Mouse (Mus musculus) cerebellum, adult 2 months (tissue): ENCODE measurements at regions not wholly inside any gene's neighbourhood (a gene's known extent, or its start where the extent isn't known, plus 50 kb on each side); places are given as distances from the start of the nearest gene placed in this dataset.

Experiments used
- CTCF ChIP-seq: fragments of 200-500 bp; IDR thresholded peaks from 2 replicates; pipeline ENCODE4 v1.5.1; 2011; ENCODE audit warnings: low read depth, mild to moderate bottlenecking, control low read depth, low read length, moderate library complexity, borderline replicate concordance; ENCODE audit not compliant: insufficient read depth
- POLR2A ChIP-seq: fragments of 200-500 bp; IDR thresholded peaks from 2 replicates; pipeline ENCODE4 v1.6.1; 2011; ENCODE audit warnings: low read length, control low read depth, borderline replicate concordance; ENCODE audit not compliant: insufficient read depth

DNA sequence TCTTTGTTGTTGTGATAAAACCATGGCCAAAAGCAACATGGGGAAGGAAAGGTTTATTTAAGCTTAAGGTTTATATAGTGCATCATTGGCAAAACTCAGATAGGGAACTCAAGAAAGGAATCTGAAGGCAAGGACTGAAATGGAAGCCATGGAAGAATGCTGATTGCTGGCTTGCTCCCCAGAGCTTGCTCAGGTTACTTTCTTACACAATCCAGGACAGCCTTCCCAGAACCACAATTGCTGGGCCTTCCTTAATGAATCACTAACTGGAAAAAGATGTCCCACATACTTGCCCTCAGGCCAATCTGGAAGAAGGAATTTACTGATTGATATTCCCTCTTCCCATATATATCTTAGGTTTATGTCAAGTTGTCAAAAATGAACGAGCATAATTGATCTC lies 310.8 kb downstream of the Gxylt1 start:
- TF ChIP-seq POLR2A = no peak
- no peak for TF ChIP-seq CTCF
